Mouse (Mus musculus) C2C12 (cell line): ENCODE measurements around the gene Brd1.

Experiments
- CTCF ChIP-seq: IDR thresholded peaks from one replicate; pipeline ENCODE4 v1.5.1; 2011; ENCODE audit not compliant: control insufficient read depth, insufficient read depth, insufficient read length
- MAX ChIP-seq: IDR thresholded peaks from one replicate; pipeline ENCODE4 v1.6.1; 2011; ENCODE audit warnings: mild to moderate bottlenecking, control low read depth

- TF ChIP-seq CTCF = no peak
- no peak for TF ChIP-seq MAX
Measured at GRCm38 (mm10) chr15:88694033-88694432, 40.0 kb downstream of the Brd1 start.
